Mouse (Mus musculus): ENCODE data around the gene Ccdc73.
"Not testable (repeated sequence)": the region's sequence is repeated elsewhere in the genome, so short reads cannot be mapped to it uniquely, and the experiment has no call there.

Ccdc73 gene

GRCm38 (mm10) chr2:104867282-104867855 is at the start of gene Ccdc73:
Gene Ccdc73 (plus strand): TSS chr2:104867805.
- no peak for DNase-seq

- DNase-seq = not testable (repeated sequence)
Observed at GRCm38 (mm10) chr2:104818763-104819162, 48.8 kb upstream of the Ccdc73 start.

GRCm38 (mm10) chr2:104826191-104826590 is 41.4 kb upstream of the Ccdc73 start:
- no peak for DNase-seq

- no peak for DNase-seq
Observed at GRCm38 (mm10) chr2:104832486-104832885, 35.1 kb upstream of the Ccdc73 start.

- DNase-seq = no peak
Observed at GRCm38 (mm10) chr2:104840974-104841373, 26.6 kb upstream of the Ccdc73 start.

- DNase-seq = no peak
Observed at GRCm38 (mm10) chr2:104841736-104842135, 25.9 kb upstream of the Ccdc73 start.

GRCm38 (mm10) chr2:104842559-104842958 is 25.0 kb upstream of the Ccdc73 start:
- no peak for DNase-seq

- no peak for DNase-seq
Observed at GRCm38 (mm10) chr2:104846638-104847414, 20.8 kb upstream of the Ccdc73 start.

- DNase-seq = peak; percentile 9
Observed at GRCm38 (mm10) chr2:104847645-104848044, 20.0 kb upstream of the Ccdc73 start.

- DNase-seq = no peak
Observed at GRCm38 (mm10) chr2:104848235-104849161, 19.1 kb upstream of the Ccdc73 start.

- peak; percentile 81 for DNase-seq
Observed at GRCm38 (mm10) chr2:104849276-104849990, 18.2 kb upstream of the Ccdc73 start, which contains the start of gene Prrg4. Gene Prrg4 (minus strand): TSS chr2:104849876.

GRCm38 (mm10) chr2:104849991-104850359 is 17.6 kb upstream of the Ccdc73 start:
- DNase-seq = no peak

GRCm38 (mm10) chr2:104851686-104852085 is 15.9 kb upstream of the Ccdc73 start:
- no peak for DNase-seq

- DNase-seq = no peak
Observed at GRCm38 (mm10) chr2:104852546-104852945, 15.1 kb upstream of the Ccdc73 start.

GRCm38 (mm10) chr2:104854836-104855235 is 12.8 kb upstream of the Ccdc73 start:
- DNase-seq = no peak

- no peak for DNase-seq
Observed at GRCm38 (mm10) chr2:104855732-104856131, 11.9 kb upstream of the Ccdc73 start.

GRCm38 (mm10) chr2:104856218-104856617 is 11.4 kb upstream of the Ccdc73 start:
- DNase-seq = no peak

GRCm38 (mm10) chr2:104858083-104858482 is 9.5 kb upstream of the Ccdc73 start:
- DNase-seq = not testable (repeated sequence)

- no peak for DNase-seq
Observed at GRCm38 (mm10) chr2:104859060-104859459, 8.5 kb upstream of the Ccdc73 start.

- DNase-seq = peak; percentile 26
Observed at GRCm38 (mm10) chr2:104860426-104860825, 7.2 kb upstream of the Ccdc73 start.

GRCm38 (mm10) chr2:104864176-104864860 is 3.3 kb upstream of the Ccdc73 start:
- peak; percentile 83 for DNase-seq

- DNase-seq = peak; percentile 64
Observed at GRCm38 (mm10) chr2:104869101-104869500, 1.5 kb downstream of the Ccdc73 start.

Data from kidney, adult 11 months (tissue).